Mouse (Mus musculus): ENCODE measurements at regions not wholly inside any gene's neighbourhood (a gene's known extent, or its start where the extent isn't known, plus 50 kb on each side); places are given as distances from the start of the nearest gene placed in this dataset.

GRCm38 (mm10) chr13:72902576-72902975 lies 274.0 kb downstream of the Irx2 start:
- no peak for TF ChIP-seq CTCF (IDR thresholded peaks at IDR 0.05)
- no peak overlapping the region for H3K27ac ChIP-seq
- intact Hi-C loops (cut with DNase I): no loop called here
- no peak overlapping the region for H3K4me3 ChIP-seq
- no peak for DNase-seq

- no peak for DNase-seq
- no peak overlapping the region for H3K27ac ChIP-seq
- no peak overlapping the region for H3K4me3 ChIP-seq
- intact Hi-C loops (cut with DNase I): no loop called here
- no peak for TF ChIP-seq CTCF (IDR thresholded peaks at IDR 0.05)
Observed at GRCm38 (mm10) chr13:72918895-72919294, 290.3 kb downstream of the Irx2 start.

- no peak for DNase-seq
- intact Hi-C loops (cut with DNase I): no loop called here
- Histone ChIP-seq H3K27ac (no peak overlapping the region), H3K4me3 (no peak overlapping the region)
- TF ChIP-seq CTCF (IDR thresholded peaks at IDR 0.05): no peak
Observed at GRCm38 (mm10) chr13:72920368-72920767, 291.7 kb downstream of the Irx2 start.

GRCm38 (mm10) chr13:72924560-72925135 lies 296.0 kb downstream of the Irx2 start:
- intact Hi-C loops (cut with DNase I): no loop called here
- Histone ChIP-seq H3K27ac (no peak overlapping the region), H3K4me3 (no peak overlapping the region)
- no peak for TF ChIP-seq CTCF (IDR thresholded peaks at IDR 0.05)
- DNase-seq: no peak

GRCm38 (mm10) chr13:72937246-72937645 lies 308.6 kb downstream of the Irx2 start:
- no peak for TF ChIP-seq CTCF (IDR thresholded peaks at IDR 0.05)
- intact Hi-C loops (cut with DNase I): no loop called here
- Histone ChIP-seq H3K27ac (no peak overlapping the region), H3K4me3 (no peak overlapping the region)
- DNase-seq: no peak

GRCm38 (mm10) chr13:72938156-72938874 lies 309.7 kb downstream of the Irx2 start:
- Histone ChIP-seq H3K27ac (no peak overlapping the region), H3K4me3 (no peak overlapping the region)
- intact Hi-C loops (cut with DNase I): no loop called here
- TF ChIP-seq CTCF (IDR thresholded peaks at IDR 0.05): no peak
- DNase-seq: no peak

- no peak for TF ChIP-seq CTCF (IDR thresholded peaks at IDR 0.05)
- no peak overlapping the region for H3K27ac ChIP-seq
- intact Hi-C loops (cut with DNase I): no loop called here
- no peak overlapping the region for H3K4me3 ChIP-seq
- no peak for DNase-seq
Observed at GRCm38 (mm10) chr13:72947374-72948165, 312.7 kb upstream of the Irx4 start.

- intact Hi-C loops (cut with DNase I): no loop called here
- Histone ChIP-seq H3K4me3 (no peak overlapping the region), H3K27ac (no peak overlapping the region)
- no peak for DNase-seq
- no peak for TF ChIP-seq CTCF (IDR thresholded peaks at IDR 0.05)
Observed at GRCm38 (mm10) chr13:72958616-72959518, 301.4 kb upstream of the Irx4 start.

- intact Hi-C loops (cut with DNase I): no loop called here
- H3K4me3 ChIP-seq: no peak overlapping the region
Observed at GRCm38 (mm10) chr13:72961291-72961690, 299.0 kb upstream of the Irx4 start.

GRCm38 (mm10) chr13:72972165-72972564 lies 288.1 kb upstream of the Irx4 start:
- TF ChIP-seq CTCF (IDR thresholded peaks at IDR 0.05): no peak
- no peak for DNase-seq
- Histone ChIP-seq H3K27ac (no peak overlapping the region), H3K4me3 (no peak overlapping the region)
- intact Hi-C loops (cut with DNase I): no loop called here

More at GRCm38 (mm10) chr13:72961291-72961690, 299.0 kb upstream of the Irx4 start:
- TF ChIP-seq CTCF (IDR thresholded peaks at IDR 0.05): no peak
- DNase-seq: no peak
- H3K27ac ChIP-seq: no peak overlapping the region

- intact Hi-C loops (cut with DNase I): no loop called here
- Histone ChIP-seq H3K27ac (no peak overlapping the region), H3K4me3 (no peak overlapping the region)
- no peak for TF ChIP-seq CTCF (IDR thresholded peaks at IDR 0.05)
- DNase-seq: no peak
Observed at GRCm38 (mm10) chr13:72972894-72973293, 287.4 kb upstream of the Irx4 start.

GRCm38 (mm10) chr13:72977213-72977612 lies 283.1 kb upstream of the Irx4 start:
- intact Hi-C loops (cut with DNase I): no loop called here
- no peak overlapping the region for H3K27ac ChIP-seq
- DNase-seq: no peak
- H3K4me3 ChIP-seq: no peak overlapping the region
- TF ChIP-seq CTCF (IDR thresholded peaks at IDR 0.05): no peak
